Mouse (Mus musculus) neural tube, embryonic 14.5 days (tissue): Measurements from ENCODE around the gene Olfr237-ps1. TPM values are rescaled to one million over a fixed set of nuclear protein-coding genes. Genes with fewer than 3 reads are reported as not detected.
A peak's percentile ranks its signal among the peaks of the same experiment; 100 is the strongest.
"Not testable (repeated sequence)": the region's sequence is repeated elsewhere in the genome, so short reads cannot be mapped to it uniquely, and the experiment has no call there.

Source experiments
- ATAC-seq: fragments of 200-750 bp; cut with Nextera tagmentation; 2 replicates; pipeline ENCODE4 v1.8.0; 2017; ENCODE audit warnings: low read depth, mild to moderate bottlenecking, moderate TSS enrichment, moderate library complexity
- H3K27ac ChIP-seq: fragments of 300-500 bp; sonication (generic); 2 replicates; pipeline ENCODE4 v1.5.1; 2014; ENCODE audit warnings: low read depth, mild to moderate bottlenecking, control low read depth, low read length, moderate library complexity, mixed read lengths
- H3K27me3 ChIP-seq: fragments of 300-500 bp; sonication (generic); 2 replicates; pipeline ENCODE4 v1.6.1; 2014; ENCODE audit warnings: low read length; ENCODE audit not compliant: control insufficient read depth, insufficient read depth
- H3K36me3 ChIP-seq: fragments of 300-500 bp; sonication (generic); 2 replicates; pipeline ENCODE4 v1.6.1; 2014; ENCODE audit warnings: low read length, mixed read lengths; ENCODE audit not compliant: control insufficient read depth, insufficient read depth
- H3K4me1 ChIP-seq: fragments of 300-500 bp; sonication (generic); 2 replicates; pipeline ENCODE4 v1.6.1; 2014; ENCODE audit warnings: low read length; ENCODE audit not compliant: control insufficient read depth, insufficient read depth
- H3K4me2 ChIP-seq: fragments of 300-500 bp; sonication (generic); 2 replicates; pipeline ENCODE4 v1.6.1; 2014; ENCODE audit warnings: mild to moderate bottlenecking, low read depth, low read length, control low read depth
- H3K4me3 ChIP-seq: fragments of 300-500 bp; sonication (generic); 2 replicates; pipeline ENCODE4 v1.5.1; 2014; ENCODE audit warnings: low read depth, low read length, control low read depth, mixed read lengths
- H3K9ac ChIP-seq: fragments of 300-500 bp; sonication (generic); replicated peaks from 2 replicates; pipeline ENCODE4 v1.6.1; 2014; ENCODE audit warnings: low read depth, mild to moderate bottlenecking, control low read depth, low read length, mixed read lengths
- H3K9me3 ChIP-seq: fragments of 300-500 bp; sonication (generic); 2 replicates; pipeline ENCODE4 v1.6.1; 2016; ENCODE audit warnings: low read length; ENCODE audit not compliant: control insufficient read depth
- WGBS: fragments of 180-500 bp; shearing (Covaris S2); extraction: QIAGEN DNeasy Blood & Tissue Kit; methylation state at CpG from one replicate; pipeline ENCODE4 v1.1.7; 2014; 5-methylcytosine and 5-hydroxymethylcytosine counted together
- polyA plus RNA-seq: library from polyadenylated mRNA; unstranded; fragments of >200 nt; fragmentation: Nextera tagmentation; extraction: Ambion mirVana; gene quantifications from 2 replicates; pipeline ENCODE4 v1.2.1, GENCODE M21; 2014

Gene Olfr237-ps1
- not detected in 2 replicates for polyA plus RNA-seq

DNA sequence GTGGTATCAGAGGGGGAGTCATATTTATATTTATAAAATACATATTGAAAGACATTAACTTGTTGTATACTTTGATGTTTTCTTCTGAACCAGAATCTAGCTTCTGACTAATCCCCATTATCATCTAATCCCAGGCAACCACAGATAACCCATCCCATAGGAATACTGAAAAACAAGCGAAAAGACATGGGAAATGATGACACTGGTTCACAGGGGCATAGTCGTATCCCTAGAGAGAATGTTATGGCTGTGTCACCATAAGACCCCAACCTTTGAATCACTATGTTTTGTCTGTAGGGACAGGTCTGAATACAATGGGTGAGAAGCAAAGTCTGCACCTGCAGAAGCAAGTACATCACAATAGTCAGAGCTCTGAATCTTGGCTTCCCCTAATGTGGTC, at the start of gene Olfr237-ps1:
Gene Olfr237-ps1 (plus strand): TSS at position 301 of the 400 bp plus-strand sequence.
- WGBS: 89% methylated on average over 2 of the region's 2 CpGs
- H3K9me3 ChIP-seq, H3K4me1 ChIP-seq, H3K4me2 ChIP-seq, H3K9ac ChIP-seq, H3K4me3 ChIP-seq, H3K27ac ChIP-seq, H3K27me3 ChIP-seq, H3K36me3 ChIP-seq, ATAC-seq: not testable (repeated sequence)

DNA sequence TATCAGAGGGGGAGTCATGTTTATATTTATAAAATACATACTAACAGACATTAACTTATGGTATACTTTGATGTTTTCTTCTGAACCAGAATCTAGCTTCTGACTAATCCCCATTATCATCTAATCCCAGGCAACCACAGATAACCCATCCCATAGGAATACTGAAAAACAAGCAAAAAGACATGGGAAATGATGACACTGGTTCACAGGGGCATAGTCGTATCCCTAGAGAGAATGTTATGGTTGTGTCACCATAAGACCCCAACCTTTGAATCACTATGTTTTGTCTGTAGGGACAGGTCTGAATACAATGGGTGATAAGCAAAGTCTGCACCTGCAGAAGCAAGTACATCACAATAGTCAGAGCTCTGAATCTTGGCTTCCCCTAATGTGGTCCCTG, 40.3 kb upstream of the Olfr237-ps1 start, which contains the start of gene Olfr441:
Gene Olfr441 (plus strand): TSS at position 301 of the 400 bp plus-strand sequence.
- H3K36me3 ChIP-seq, H3K4me3 ChIP-seq, H3K27ac ChIP-seq, H3K9me3 ChIP-seq, H3K27me3 ChIP-seq, ATAC-seq, H3K4me2 ChIP-seq, H3K4me1 ChIP-seq, H3K9ac ChIP-seq: not testable (repeated sequence)
- WGBS: 95% methylated on average over 1 of the region's 1 CpGs

DNA sequence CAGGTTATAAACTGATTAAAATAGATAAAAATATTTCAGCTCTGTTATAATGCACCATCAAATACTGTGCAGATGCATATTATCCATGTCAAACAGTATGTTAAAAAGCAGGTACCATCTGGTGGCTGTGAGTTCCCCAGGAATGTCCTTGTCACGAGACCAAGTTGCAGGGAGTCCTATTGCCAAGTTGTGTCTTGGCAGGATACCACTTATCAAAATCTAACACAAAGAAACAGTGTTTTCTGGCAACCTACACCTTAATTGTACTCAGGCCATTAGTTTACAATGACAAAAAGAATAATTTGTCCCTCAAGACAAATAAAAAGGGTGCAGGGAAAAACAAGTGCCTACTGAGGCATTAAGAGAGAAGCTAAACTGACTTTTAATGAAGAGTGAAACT, 13.1 kb downstream of the Olfr237-ps1 start:
- Histone ChIP-seq H3K4me1 (no peaks in the 10 kb centered on the region), H3K9ac (no peak overlapping the region), H3K27me3 (no peaks in the 10 kb centered on the region), H3K4me3 (no peak overlapping the region), H3K4me2 (no peak overlapping the region), H3K36me3 (no peaks in the 10 kb centered on the region), H3K27ac (no peak overlapping the region), H3K9me3 (no peaks in the 10 kb centered on the region)
- no peak for ATAC-seq
- 64% methylated on average over 1 of the region's 1 CpGs for WGBS

DNA sequence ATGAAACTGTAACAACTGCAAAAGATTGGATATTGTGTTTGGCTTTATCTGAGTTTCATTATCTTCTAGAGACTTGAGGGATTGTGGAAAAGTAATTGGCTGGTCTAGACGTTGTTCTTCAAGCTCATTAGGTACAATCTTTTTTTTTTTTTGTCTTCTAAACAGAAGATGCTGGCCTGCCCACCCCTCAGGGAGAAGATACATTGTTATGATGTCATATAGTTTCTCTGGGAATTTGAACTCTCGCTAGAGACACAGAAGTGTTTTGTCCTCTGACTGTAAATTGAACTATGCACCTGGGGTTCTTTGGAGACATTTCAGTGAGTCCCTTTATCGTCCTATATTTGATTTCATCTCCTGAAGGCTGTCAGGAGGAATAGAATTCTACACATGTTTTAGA, 16.6 kb downstream of the Olfr237-ps1 start, which contains the start of gene Olfr437:
Gene Olfr437 (plus strand): TSS at position 301 of the 400 bp plus-strand sequence.
- H3K4me3 ChIP-seq: no peak within 1 kb of the TSS
- H3K27me3 ChIP-seq: no peaks in the 10 kb centered on the region
- 56% methylated on average over 3 of the region's 3 CpGs for WGBS
- H3K36me3 ChIP-seq: no peaks in the 10 kb centered on the region
- no peak within 1 kb of the TSS for H3K9ac ChIP-seq
- H3K9me3 ChIP-seq: no peaks in the 10 kb centered on the region
- H3K27ac ChIP-seq: no peak within 1 kb of the TSS
- ATAC-seq: no peak
- H3K4me2 ChIP-seq: no peak within 1 kb of the TSS
- no peaks in the 10 kb centered on the region for H3K4me1 ChIP-seq

DNA sequence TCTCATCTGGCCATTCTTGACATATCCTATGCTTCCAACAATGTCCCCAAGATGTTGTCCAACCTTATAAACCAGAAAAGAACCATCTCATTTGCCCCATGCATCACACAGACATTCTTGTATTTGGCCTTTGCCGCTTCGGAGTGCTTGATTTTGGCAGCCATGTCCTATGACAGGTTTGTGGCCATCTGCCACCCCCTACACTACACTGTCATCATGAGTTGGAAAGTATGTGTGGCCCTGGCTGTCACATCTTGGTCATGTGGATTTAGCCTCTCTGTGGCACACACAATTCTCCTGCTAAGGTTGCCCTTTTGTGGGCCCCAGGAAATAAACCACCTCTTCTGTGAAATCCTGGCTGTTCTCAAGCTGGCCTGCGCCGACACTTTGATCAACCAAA, 20.9 kb downstream of the Olfr237-ps1 start:
- no peak overlapping the region for H3K4me2 ChIP-seq
- H3K27me3 ChIP-seq: no peaks in the 10 kb centered on the region
- no peak overlapping the region for H3K27ac ChIP-seq
- no peaks in the 10 kb centered on the region for H3K4me1 ChIP-seq
- 98% methylated on average over 4 of the region's 4 CpGs for WGBS
- H3K36me3 ChIP-seq: no peaks in the 10 kb centered on the region
- ATAC-seq: no peak
- no peak overlapping the region for H3K9ac ChIP-seq
- H3K9me3 ChIP-seq: no peaks in the 10 kb centered on the region
- H3K4me3 ChIP-seq: no peak overlapping the region

DNA sequence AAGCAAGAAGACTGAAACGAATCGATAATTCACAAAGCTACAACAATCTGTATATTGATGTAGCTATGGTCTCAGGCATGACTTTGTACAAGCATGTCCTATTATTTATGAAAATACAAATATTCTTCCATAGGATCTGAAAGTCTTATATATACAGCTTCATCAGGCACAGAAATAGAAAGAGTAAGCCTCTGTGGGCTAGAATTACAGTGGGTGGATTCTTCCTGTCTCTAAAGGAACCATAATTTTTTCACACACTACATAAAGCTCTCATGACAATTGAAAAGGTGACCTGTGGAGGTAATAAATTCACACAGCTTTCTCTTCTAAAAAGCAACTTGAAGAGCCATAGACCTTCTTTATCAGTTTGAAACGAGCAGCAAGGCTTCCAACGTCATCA, 25.5 kb downstream of the Olfr237-ps1 start, which contains the start of gene Olfr13:
Gene Olfr13 (plus strand): TSS at position 301 of the 400 bp plus-strand sequence.
- H3K4me2 ChIP-seq: no peak within 1 kb of the TSS
- no peak within 1 kb of the TSS for H3K4me3 ChIP-seq
- no peak for ATAC-seq
- H3K27ac ChIP-seq: no peak within 1 kb of the TSS
- no peaks in the 10 kb centered on the region for H3K27me3 ChIP-seq
- H3K4me1 ChIP-seq: no peaks in the 10 kb centered on the region
- H3K9ac ChIP-seq: no peak within 1 kb of the TSS
- H3K9me3 ChIP-seq: no peaks in the 10 kb centered on the region
- no peaks in the 10 kb centered on the region for H3K36me3 ChIP-seq
- 71% methylated on average over 4 of the region's 4 CpGs for WGBS

DNA sequence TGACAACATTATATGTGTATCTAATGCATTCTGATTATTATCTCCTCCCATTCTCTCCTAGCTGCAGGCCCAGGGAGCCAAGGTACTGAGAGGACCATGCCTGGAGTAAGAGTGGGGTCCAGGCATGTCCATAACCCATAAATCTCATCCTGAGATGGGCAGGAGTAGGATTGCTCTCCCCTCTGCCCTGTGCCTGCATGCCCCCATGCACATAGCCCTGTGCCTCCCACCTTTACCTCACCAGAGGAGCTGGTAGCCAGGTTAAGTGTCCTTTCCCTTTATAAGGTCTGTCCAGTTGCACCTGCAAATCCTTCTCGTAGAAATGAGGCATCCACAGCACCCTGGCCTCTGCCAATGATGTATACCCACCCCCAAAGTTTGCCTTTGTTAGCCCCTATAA, 31.8 kb downstream of the Olfr237-ps1 start:
- Histone ChIP-seq H3K27me3 (no peaks in the 10 kb centered on the region), H3K4me1 (no peaks in the 10 kb centered on the region), H3K9me3 (no peaks in the 10 kb centered on the region), H3K27ac (no peak overlapping the region), H3K4me2 (no peak overlapping the region), H3K9ac (no peak overlapping the region), H3K4me3 (no peak overlapping the region), H3K36me3 (no peaks in the 10 kb centered on the region)
- ATAC-seq: 0 out of 2 replicates have a peak, but pooled peaks have one; percentile 26
- 67% methylated on average over 1 of the region's 1 CpGs for WGBS

DNA sequence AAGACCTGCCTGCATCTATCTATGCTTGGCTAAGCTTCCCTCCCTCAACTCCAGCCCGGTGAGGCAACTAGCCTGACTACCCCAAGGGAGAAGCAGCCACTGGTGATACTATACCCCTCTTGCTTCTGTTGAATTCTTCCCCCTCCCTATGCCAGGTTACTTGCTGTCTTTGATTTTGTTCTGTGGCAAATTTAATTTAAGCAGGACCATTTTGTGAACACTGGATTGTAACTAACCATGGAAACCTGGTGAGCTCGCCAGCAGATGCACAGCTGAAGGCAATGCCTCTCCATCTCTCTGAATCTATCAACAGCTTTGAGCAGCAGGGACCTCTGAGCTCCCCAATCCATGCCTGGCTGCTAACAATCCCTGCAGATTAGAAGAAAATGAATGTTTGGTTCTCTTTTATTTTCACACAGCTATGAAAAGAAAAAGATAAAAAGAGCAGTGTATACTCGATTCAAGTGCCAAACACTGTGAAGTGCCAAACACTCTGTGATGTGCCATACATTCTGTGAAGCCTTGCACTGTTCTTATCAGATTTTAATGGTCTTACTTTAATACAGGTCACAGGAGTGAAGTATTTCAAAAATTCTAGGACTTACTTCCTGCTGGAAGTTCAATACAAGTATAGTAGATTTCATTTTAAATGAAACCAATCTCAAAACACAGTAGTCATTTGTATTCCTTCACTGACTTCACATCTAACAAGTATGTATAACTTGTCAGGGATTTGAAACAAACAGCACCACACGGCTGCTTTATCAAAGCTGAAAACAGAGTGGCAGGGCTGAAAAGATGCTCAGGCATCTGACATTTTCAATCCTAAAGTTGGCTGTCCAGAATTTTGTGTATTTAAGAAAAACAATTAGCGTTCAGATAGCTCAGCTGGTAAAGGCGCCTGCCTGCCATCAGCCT, 32.5 kb downstream of the Olfr237-ps1 start:
- Histone ChIP-seq H3K4me1 (no peaks in the 10 kb centered on the region), H3K9me3 (no peaks in the 10 kb centered on the region), H3K9ac (no peak overlapping the region), H3K27ac (no peak overlapping the region), H3K36me3 (no peaks in the 10 kb centered on the region), H3K4me3 (no peak overlapping the region), H3K27me3 (no peaks in the 10 kb centered on the region), H3K4me2 (no peak overlapping the region)
- WGBS: 58% methylated on average over 6 of the region's 6 CpGs
- peak; percentile 39; the same call in 1 of the 2 replicates for ATAC-seq

DNA sequence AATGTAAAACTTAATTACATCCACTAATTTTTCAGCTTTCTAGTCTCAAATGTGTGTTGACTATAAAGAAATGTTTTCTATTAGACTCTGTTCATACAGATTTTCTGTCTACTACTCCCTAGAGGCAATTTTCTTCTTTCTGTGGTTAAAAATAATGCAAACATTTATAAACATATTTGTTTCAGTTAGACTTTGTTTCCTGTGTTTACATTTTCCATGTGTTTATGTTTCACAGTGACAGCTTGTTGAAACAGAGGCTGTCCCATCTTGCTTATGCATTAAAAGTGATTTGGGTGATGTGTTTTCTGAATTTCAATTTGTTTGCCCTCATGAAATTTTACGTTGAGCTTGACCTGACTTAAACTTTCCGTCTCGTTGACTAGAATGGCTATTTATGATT, 44.6 kb downstream of the Olfr237-ps1 start:
- H3K4me1 ChIP-seq: no peaks in the 10 kb centered on the region
- H3K4me3 ChIP-seq: no peak overlapping the region
- no peak for ATAC-seq
- WGBS: 83% methylated on average over 3 of the region's 3 CpGs
- no peaks in the 10 kb centered on the region for H3K36me3 ChIP-seq
- H3K27ac ChIP-seq: no peak overlapping the region
- no peak overlapping the region for H3K4me2 ChIP-seq
- H3K9me3 ChIP-seq: no peaks in the 10 kb centered on the region
- no peaks in the 10 kb centered on the region for H3K27me3 ChIP-seq
- no peak overlapping the region for H3K9ac ChIP-seq
